Mouse (Mus musculus) liver, embryonic 13.5 days (tissue): Measurements from ENCODE around the gene Blvrb. TPM values are rescaled to one million over a fixed set of nuclear protein-coding genes. Genes with fewer than 3 reads are reported as not detected.

Experiments
- ATAC-seq: fragments of 200-750 bp; cut with Nextera tagmentation; 2 replicates; pipeline ENCODE4 v1.8.0; 2017; ENCODE audit warnings: low read depth, mild to moderate bottlenecking, moderate number of reproducible peaks, moderate library complexity
- DNase-seq: peaks from one replicate; pipeline ENCODE4 v3.0.0; 2022
- H3K27ac ChIP-seq: fragments of 300-500 bp; sonication (generic); 2 replicates; pipeline ENCODE4 v1.5.1; 2015; ENCODE audit warnings: moderate library complexity, mild to moderate bottlenecking, inconsistent platforms
- H3K27me3 ChIP-seq: fragments of 300-500 bp; sonication (generic); 2 replicates; pipeline ENCODE4 v1.6.1; 2015; ENCODE audit warnings: mild to moderate bottlenecking, inconsistent platforms
- H3K36me3 ChIP-seq: fragments of 300-500 bp; sonication (generic); 2 replicates; pipeline ENCODE4 v1.6.1; 2015; ENCODE audit warnings: mild to moderate bottlenecking, inconsistent platforms
- H3K4me1 ChIP-seq: fragments of 300-500 bp; sonication (generic); replicated peaks from 2 replicates; pipeline ENCODE4 v1.6.1; 2015; ENCODE audit warnings: inconsistent platforms
- H3K4me2 ChIP-seq: fragments of 300-500 bp; sonication (generic); 2 replicates; pipeline ENCODE4 v1.6.1; 2015; ENCODE audit warnings: inconsistent platforms, mild to moderate bottlenecking, moderate library complexity
- H3K4me3 ChIP-seq: fragments of 300-500 bp; sonication (generic); replicated peaks from 2 replicates; pipeline ENCODE4 v1.5.1; 2015; ENCODE audit warnings: mild to moderate bottlenecking, inconsistent platforms
- H3K9ac ChIP-seq: fragments of 300-500 bp; sonication (generic); 2 replicates; pipeline ENCODE4 v1.6.1; 2015; ENCODE audit warnings: mild to moderate bottlenecking, inconsistent platforms
- H3K9me3 ChIP-seq: fragments of 300-500 bp; sonication (generic); replicated peaks from 2 replicates; pipeline ENCODE4 v1.6.1; 2016; ENCODE audit warnings: inconsistent platforms
- WGBS: fragments of 180-500 bp; shearing (Covaris S2); methylation state at CpG from one replicate; pipeline ENCODE4 v1.1.7; 2015; ENCODE audit not compliant: insufficient replicate concordance; 5-methylcytosine and 5-hydroxymethylcytosine counted together
- polyA plus RNA-seq: library from polyadenylated mRNA; unstranded; fragments of >200 nt; fragmentation: Nextera tagmentation; extraction: Ambion mirVana; gene quantifications from 2 replicates; pipeline ENCODE4 v1.2.1, GENCODE M21; 2015

Gene Blvrb
- polyA plus RNA-seq, 1 experiment from 2014 or later = 956 TPM

DNA sequence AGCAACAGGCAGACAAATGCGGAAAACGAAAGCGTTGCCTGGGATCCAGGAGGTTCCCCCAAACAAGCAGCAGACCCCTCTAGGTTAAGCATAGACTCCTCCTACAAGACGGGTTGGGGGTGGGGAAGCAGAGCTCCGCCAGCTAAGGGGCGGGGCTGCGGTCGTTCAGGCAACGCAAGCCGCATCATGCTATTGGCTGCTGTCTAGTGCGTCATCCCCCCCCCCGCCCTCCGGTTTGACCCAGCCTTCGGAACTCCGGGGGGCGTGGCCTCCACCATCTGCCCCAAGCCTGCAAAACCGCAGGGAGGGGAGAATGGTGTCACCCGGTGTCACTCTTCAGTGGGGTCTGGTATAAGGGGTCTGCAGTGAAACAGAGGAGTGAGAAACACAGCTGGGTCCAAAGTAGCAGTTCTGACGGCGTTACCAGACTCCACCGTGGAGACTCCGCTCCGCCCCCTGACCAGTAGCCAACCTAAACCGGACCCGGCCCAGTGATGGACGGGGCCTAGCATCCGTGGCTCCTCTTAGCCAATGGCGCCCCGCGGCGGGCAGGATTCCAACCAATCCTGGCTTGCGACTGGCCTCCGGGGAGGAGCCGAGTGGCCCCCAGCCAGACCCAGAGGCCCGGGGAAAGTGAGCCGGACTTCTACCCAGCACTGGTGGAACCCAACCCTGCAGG, 25.5 kb downstream of the Blvrb start, which contains the start of gene Sertad3:
Gene Sertad3, plus strand, starts transcription at position 613 of the 679 bp plus-strand sequence.
- H3K4me1 ChIP-seq = peaks cover 49% of the 10 kb centered on the region
- H3K27ac ChIP-seq = peak within 1 kb of the TSS; percentile 96
- peak; percentile 99 for DNase-seq
- H3K9me3 ChIP-seq = no peaks in the 10 kb centered on the region
- peak within 1 kb of the TSS; percentile 90 for H3K9ac ChIP-seq
- ATAC-seq = peak; percentile 86
- H3K27me3 ChIP-seq = no peaks in the 10 kb centered on the region
- H3K4me2 ChIP-seq = peak within 1 kb of the TSS; percentile 79
- WGBS = under 1% methylated on average over 36 of the region's 36 CpGs
- peaks cover 30% of the 10 kb centered on the region for H3K36me3 ChIP-seq
- H3K4me3 ChIP-seq = peak within 1 kb of the TSS; percentile 83

DNA sequence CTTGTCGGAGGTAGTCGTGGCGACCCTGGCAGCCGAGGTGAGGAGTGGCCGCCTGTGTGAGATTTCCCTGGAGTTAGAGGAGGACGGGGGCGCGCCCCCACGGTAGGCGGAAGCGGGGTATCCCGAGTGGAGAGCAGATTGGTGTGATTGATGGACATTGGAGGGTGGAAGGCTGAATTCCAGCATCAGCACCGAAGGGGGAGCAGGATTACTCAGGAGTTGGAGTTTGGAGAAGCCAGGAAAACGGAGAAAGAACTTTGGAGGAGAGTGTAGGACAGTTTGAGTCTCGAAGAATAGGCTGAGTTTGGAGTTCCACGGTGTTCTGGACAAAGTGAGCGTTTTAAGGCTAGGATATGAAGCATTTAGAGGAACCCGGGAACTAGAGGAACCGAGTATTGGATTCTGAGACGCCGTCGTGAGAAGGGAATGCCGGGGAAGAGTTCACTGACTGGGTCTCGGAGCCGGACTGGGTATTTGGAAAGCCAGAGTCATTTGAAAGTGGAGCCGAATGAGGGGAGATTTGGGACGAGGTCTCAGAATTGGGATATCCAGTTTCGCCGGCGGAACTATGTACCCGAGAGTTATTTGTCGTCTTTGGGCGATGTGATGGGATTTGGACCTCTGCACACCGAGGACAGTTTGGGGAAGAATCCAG, 26.2 kb downstream of the Blvrb start:
- peak overlapping the region; percentile 79 for H3K4me2 ChIP-seq
- ATAC-seq = no peak
- WGBS = under 1% methylated on average over 34 of the region's 34 CpGs

DNA sequence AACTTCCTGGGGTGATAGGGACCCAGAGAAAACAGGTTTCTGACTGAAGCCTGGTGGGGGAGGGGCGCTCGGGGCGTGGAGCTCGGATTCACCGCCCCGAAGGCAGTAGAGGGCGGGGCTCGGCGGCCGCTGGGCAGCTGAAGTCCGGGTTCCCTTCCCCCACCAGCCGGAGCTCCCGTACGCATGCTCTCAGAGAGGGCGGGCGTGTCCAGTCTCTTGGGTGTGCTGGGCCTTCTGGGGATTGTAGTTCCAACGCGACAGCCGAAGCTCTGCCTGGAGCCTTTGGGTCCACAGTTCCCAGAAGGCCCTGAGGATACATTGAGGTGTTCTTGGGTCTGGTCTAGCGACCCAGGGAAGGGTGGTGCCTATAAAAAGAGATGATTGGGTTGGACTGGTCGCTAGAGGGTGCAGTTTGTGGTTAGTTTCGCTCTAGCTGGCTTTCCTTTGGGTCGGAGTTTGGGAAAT, 26.7 kb downstream of the Blvrb start:
- Histone ChIP-seq H3K4me1 (peaks cover 61% of the 10 kb centered on the region), H3K4me3 (peak overlapping the region; percentile 83)
- ATAC-seq = peak; percentile 88

More for the DNA sequence above, 26.2 kb downstream of the Blvrb start:
- Histone ChIP-seq H3K4me3 (peak overlapping the region; percentile 83), H3K4me1 (peaks cover 56% of the 10 kb centered on the region), H3K27me3 (no peaks in the 10 kb centered on the region), H3K27ac (peak overlapping the region; percentile 96), H3K9me3 (no peaks in the 10 kb centered on the region), H3K36me3 (peaks cover 30% of the 10 kb centered on the region), H3K9ac (peak overlapping the region; percentile 90)
- DNase-seq = no peak

GRCm38 (mm10) chr7:27475596-27475995, 27.8 kb downstream of the Blvrb start:
- Histone ChIP-seq H3K27me3 (no peaks in the 10 kb centered on the region), H3K4me2 (peak overlapping the region; percentile 79), H3K36me3 (peaks cover 30% of the 10 kb centered on the region), H3K9ac (peak overlapping the region; percentile 75), H3K9me3 (no peaks in the 10 kb centered on the region), H3K27ac (peak overlapping the region; percentile 96), H3K4me1 (peaks cover 72% of the 10 kb centered on the region), H3K4me3 (peak overlapping the region; percentile 83)
- ATAC-seq (no peak), DNase-seq (no peak)
- 79% methylated on average over 2 of the region's 2 CpGs for WGBS

More for the DNA sequence above, 26.7 kb downstream of the Blvrb start:
- H3K36me3 ChIP-seq = peaks cover 30% of the 10 kb centered on the region
- peak overlapping the region; percentile 79 for H3K4me2 ChIP-seq
- H3K9me3 ChIP-seq = no peaks in the 10 kb centered on the region
- H3K27me3 ChIP-seq = no peaks in the 10 kb centered on the region
- DNase-seq = peak; percentile 99
- peak overlapping the region; percentile 90 for H3K9ac ChIP-seq
- under 1% methylated on average over 23 of the region's 23 CpGs for WGBS
- H3K27ac ChIP-seq = peak overlapping the region; percentile 96

- Histone ChIP-seq H3K36me3 (peaks cover 30% of the 10 kb centered on the region), H3K4me1 (peaks cover 78% of the 10 kb centered on the region), H3K9ac (peak overlapping the region; percentile 75; the same call in 1 of the 2 replicates), H3K4me2 (peak overlapping the region; percentile 79), H3K9me3 (no peaks in the 10 kb centered on the region), H3K27ac (peak overlapping the region; percentile 96), H3K27me3 (no peaks in the 10 kb centered on the region), H3K4me3 (no peak overlapping the region; the same call in 1 of the 2 replicates)
- DNase-seq (no peak), ATAC-seq (no peak)
- WGBS = 86% methylated on average over 14 of the region's 14 CpGs
Measured at GRCm38 (mm10) chr7:27476098-27476635, 28.4 kb downstream of the Blvrb start.

DNA sequence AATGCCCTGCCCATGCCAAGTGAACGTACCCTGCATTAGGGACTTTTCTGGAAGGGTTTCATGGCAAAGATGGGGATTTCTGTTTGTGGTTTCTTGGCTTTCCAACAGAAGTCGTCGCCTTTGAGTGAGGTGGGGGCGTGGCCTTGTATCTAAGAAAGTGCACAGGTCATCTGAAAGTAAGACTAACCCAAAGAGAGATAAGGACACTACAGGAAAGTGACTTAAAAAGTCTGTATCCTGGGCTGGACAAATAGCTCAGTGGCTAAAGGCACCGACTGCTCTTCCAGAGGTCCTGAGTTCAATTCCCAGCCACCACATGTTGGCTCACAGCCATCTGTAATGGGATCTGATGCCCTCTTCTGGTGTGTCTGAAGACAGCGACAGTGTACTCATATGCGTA, 30.8 kb downstream of the Blvrb start:
- 47% methylated on average over 7 of the region's 7 CpGs for WGBS
- ATAC-seq = no peak

DNA sequence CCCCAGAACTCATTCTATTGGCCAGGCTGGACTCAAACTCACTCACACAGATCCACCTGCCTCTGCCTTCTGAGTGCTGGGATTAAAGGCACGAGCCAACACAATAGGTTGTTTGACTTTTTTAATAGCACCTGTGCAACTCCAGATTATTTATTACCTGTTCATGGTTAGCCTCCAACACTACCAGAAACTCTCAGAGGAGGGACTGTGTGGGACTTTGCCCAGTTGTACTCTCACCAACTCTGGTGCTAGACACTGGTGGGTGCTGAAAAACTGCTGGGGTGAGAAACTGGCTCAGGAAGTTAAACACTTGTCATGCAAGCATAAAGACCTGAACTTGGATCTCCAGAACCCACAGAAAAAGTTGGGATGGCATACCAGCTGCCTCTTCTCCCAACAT, 32.0 kb downstream of the Blvrb start:
- Histone ChIP-seq H3K4me1 (peaks cover 97% of the 10 kb centered on the region), H3K4me2 (peak overlapping the region; percentile 73), H3K36me3 (peaks cover 30% of the 10 kb centered on the region), H3K27me3 (no peaks in the 10 kb centered on the region), H3K9me3 (no peaks in the 10 kb centered on the region), H3K4me3 (0 out of 2 replicates have a peak overlapping the region, but pooled peaks have one; percentile 49), H3K9ac (peak overlapping the region; percentile 50), H3K27ac (peak overlapping the region; percentile 91)
- ATAC-seq (no peak), DNase-seq (no peak)
- 81% methylated on average over 1 of the region's 1 CpGs for WGBS

More for the DNA sequence above, 30.8 kb downstream of the Blvrb start:
- Histone ChIP-seq H3K9me3 (no peaks in the 10 kb centered on the region), H3K9ac (peak overlapping the region; percentile 33), H3K36me3 (peaks cover 30% of the 10 kb centered on the region), H3K27me3 (no peaks in the 10 kb centered on the region), H3K4me3 (no peak overlapping the region), H3K27ac (peak overlapping the region; percentile 91), H3K4me1 (peaks cover 85% of the 10 kb centered on the region), H3K4me2 (peak overlapping the region; percentile 21; the same call in 1 of the 2 replicates)
- DNase-seq = no peak

GRCm38 (mm10) chr7:27480506-27480905, 32.7 kb downstream of the Blvrb start:
- no peak for ATAC-seq
- H3K9me3 ChIP-seq = no peaks in the 10 kb centered on the region
- H3K4me2 ChIP-seq = peak overlapping the region; percentile 73
- peak overlapping the region; percentile 49 for H3K4me3 ChIP-seq
- no peaks in the 10 kb centered on the region for H3K27me3 ChIP-seq
- H3K9ac ChIP-seq = peak overlapping the region; percentile 73
- H3K27ac ChIP-seq = peak overlapping the region; percentile 91
- peaks cover 98% of the 10 kb centered on the region for H3K4me1 ChIP-seq
- H3K36me3 ChIP-seq = peaks cover 30% of the 10 kb centered on the region
- no peak for DNase-seq
- 77% methylated on average over 3 of the region's 3 CpGs for WGBS

GRCm38 (mm10) chr7:27480927-27481626, 33.3 kb downstream of the Blvrb start:
- Histone ChIP-seq H3K36me3 (peaks cover 25% of the 10 kb centered on the region), H3K4me2 (peak overlapping the region; percentile 73), H3K27me3 (no peaks in the 10 kb centered on the region), H3K9ac (peak overlapping the region; percentile 73), H3K4me1 (peaks cover 97% of the 10 kb centered on the region), H3K4me3 (peak overlapping the region; percentile 49), H3K27ac (peak overlapping the region; percentile 91), H3K9me3 (no peaks in the 10 kb centered on the region)
- no peak for DNase-seq
- ATAC-seq = no peak
- 19% methylated on average over 11 of the region's 11 CpGs for WGBS

- H3K4me2 ChIP-seq = peak overlapping the region; percentile 73
- DNase-seq = peak; percentile 87
- no peaks in the 10 kb centered on the region for H3K27me3 ChIP-seq
- H3K4me3 ChIP-seq = peak overlapping the region; percentile 49
- WGBS = 2% methylated on average over 12 of the region's 12 CpGs
- peak; percentile 97 for ATAC-seq
- peak overlapping the region; percentile 91 for H3K27ac ChIP-seq
- H3K9me3 ChIP-seq = no peaks in the 10 kb centered on the region
- H3K9ac ChIP-seq = peak overlapping the region; percentile 73
- peaks cover 20% of the 10 kb centered on the region for H3K36me3 ChIP-seq
- peaks cover 92% of the 10 kb centered on the region for H3K4me1 ChIP-seq
Measured at GRCm38 (mm10) chr7:27481627-27481969, 33.8 kb downstream of the Blvrb start.

DNA sequence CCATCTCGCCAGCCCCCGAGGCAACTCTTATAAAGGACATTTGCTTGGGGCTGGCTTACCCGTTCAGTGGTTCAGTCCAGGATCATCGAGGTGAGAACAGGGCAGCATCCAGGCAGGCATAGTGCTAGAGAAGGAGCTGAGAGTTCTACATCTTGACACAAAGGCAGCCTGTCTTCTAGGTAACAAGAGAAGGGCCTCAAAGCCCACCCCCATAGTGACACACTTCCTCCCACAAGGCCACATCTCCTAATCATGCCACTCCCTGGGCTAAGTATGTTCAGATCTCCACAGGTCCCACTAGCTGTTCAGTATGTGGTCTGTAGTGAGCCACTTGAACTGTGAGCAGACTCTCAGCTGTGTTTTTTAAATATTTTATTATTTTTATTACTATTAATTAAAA, 36.1 kb downstream of the Blvrb start:
- Histone ChIP-seq H3K4me1 (peaks cover 85% of the 10 kb centered on the region), H3K36me3 (peaks cover 2% of the 10 kb centered on the region; the same call in 1 of the 2 replicates), H3K27ac (peak overlapping the region; percentile 25; the same call in 1 of the 2 replicates), H3K4me3 (no peak overlapping the region), H3K27me3 (no peaks in the 10 kb centered on the region), H3K4me2 (no peak overlapping the region), H3K9me3 (no peaks in the 10 kb centered on the region), H3K9ac (no peak overlapping the region)
- ATAC-seq (no peak), DNase-seq (no peak)
- 79% methylated on average over 4 of the region's 4 CpGs for WGBS
